Mouse (Mus musculus): ENCODE data around the gene S100a8.

Gene S100a8

DNA sequence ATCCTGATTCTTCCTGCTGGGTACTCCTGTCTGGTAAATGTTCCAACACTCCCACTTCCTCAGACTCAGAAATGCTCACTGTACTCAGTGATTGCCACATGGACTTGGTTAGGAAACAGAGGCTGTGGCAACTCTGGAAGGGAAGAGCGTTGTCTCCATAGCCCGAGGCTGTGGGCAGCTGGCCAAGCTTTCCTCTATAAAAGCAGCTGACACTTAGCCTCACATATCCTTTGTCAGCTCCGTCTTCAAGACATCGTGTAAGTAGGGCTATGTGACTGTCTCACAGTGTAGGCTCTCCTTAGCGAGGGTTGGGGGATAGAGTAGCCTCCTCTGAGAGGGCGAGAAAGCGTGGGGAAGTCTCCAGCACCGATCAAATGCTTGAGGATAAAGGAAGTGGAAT, at the start of gene S100a8:
Gene S100a8, plus strand, starts transcription at position 133 of the 400 bp plus-strand sequence.
- no peak for DNase-seq (ENCODE audit: low spot score)

GRCm38 (mm10) chr3:90621552-90621951, 47.2 kb upstream of the S100a8 start:
- DNase-seq (ENCODE audit: low spot score): no peak

DNA sequence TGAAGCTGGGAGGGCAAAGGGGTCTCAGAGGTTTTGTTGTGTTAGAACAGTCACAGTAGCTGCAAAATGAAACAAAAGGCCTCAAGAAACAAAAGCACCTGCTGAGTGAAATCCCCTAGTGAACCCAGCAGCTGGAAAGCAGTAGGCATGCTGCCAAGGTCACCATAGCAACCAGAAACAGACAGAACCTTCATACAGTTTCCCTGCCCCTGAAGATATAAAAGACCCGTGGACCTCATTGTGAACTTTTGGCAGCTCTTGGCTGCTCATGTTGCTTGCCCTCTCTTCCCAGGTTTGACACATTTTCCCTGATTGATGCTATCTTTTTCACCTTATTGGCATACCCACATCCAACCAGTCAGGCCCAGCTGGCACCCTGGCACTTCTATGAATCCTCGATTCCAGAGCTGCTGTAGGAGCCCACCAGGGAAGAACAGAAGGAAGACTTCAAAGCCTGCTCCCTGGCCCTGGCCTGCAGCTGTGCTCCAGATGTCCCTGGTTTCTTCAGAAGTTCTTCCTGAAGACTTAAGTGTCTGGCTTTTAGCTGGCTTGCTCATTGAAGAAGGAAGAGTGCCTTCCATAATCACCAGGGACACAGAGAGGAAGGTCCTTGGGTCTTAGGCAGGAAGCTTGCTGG, 45.2 kb upstream of the S100a8 start:
- no peak for DNase-seq (ENCODE audit: low spot score)

- no peak for DNase-seq (ENCODE audit: low spot score)
Measured at GRCm38 (mm10) chr3:90625496-90625895, 43.3 kb upstream of the S100a8 start.

DNA sequence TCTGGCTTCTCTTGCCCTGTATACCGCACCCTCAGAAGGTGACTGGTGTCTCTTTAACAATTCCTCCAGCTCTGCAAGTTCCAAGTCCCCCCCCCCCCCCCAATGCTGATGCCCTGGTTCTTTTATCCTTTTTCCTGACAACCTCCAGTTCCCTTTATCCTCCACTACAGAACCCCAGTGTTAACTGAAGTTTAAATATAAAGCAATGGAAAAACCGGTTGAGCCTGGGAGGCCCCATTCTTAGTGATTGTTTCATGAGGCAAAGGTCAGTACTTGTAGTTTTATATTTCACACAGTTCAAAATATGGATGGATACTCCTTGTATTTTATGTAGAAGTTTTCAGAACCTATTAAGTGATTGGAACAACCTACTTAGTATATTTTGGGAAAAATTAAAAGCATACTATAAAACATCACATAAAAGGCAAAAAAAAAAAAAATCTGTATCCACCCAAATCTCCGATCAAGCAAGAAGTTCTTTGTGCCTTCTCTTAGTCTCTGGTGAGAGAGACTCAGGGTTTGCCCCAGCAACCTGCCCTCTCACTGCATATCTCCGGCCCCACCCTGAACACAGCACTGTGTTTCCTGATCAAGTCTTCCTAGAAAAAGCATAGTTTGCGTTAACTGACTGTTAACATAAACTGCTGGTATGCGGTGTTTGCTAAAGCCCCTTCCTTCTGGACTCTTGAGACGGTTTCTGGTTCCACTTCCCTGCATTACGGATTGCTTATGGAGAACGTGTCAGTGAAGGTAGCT, 42.3 kb upstream of the S100a8 start:
- DNase-seq (ENCODE audit: low spot score): no peak

GRCm38 (mm10) chr3:90627366-90627765, 41.4 kb upstream of the S100a8 start:
- no peak for DNase-seq (ENCODE audit: low spot score)

DNA sequence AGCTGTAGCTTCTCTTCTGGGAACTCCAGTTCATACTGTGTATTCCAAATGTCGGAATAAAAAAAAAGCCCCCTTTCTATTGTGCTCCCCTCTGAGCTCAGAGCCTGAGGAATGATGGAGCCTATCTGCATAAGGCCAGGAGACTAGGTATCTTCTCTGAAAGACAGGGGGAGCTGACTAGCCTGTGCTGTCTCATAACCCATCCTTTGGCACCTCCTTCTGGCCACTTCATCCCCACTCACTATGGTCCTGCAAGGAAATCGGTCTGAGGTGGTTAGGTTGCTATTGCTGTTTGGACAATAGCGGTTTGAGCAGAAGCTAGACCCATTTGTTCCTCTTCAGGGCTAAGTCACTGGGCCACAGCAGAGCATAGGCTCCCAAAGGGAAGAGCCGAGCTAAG, 41.0 kb upstream of the S100a8 start:
- DNase-seq (ENCODE audit: low spot score): no peak

DNA sequence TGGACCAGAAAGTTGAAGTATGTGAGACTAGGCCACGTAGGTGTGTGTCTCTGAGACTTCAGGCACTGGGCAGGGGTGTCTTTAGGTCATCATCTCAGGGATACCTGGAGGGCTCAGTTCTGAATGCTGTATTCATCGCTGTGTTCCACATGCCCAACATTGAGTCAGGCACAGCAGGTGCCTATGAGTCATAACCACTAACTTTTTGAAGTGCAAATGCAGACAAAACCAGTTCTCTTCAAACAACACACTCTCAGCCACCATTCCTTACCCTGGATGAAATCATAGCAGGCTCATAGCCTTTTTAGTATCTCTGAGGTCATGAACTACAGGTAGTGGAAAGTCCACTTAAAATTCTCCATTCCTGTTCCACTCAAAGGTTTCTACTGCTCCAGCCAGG, 39.5 kb upstream of the S100a8 start:
- DNase-seq (ENCODE audit: low spot score): no peak

DNA sequence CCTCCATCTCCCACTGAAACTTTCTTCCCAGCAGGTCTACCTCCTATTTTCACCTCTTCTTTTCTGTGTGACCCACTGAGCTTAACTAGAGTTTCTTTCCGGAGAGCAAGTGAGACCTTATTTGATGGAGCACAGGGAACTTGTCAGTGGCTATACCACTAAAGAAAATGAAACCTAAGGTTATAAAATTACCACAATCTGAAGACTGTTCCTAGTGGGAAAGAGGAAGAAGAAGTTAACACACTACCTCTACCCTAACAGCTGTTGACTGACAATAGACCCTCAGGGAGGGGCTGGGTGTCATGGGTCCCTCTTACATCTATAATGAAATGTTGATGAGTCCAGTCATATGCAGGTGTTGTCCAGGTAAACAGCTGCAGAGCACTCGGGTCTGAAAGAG, 36.8 kb upstream of the S100a8 start:
- no peak for DNase-seq (ENCODE audit: low spot score)

DNA sequence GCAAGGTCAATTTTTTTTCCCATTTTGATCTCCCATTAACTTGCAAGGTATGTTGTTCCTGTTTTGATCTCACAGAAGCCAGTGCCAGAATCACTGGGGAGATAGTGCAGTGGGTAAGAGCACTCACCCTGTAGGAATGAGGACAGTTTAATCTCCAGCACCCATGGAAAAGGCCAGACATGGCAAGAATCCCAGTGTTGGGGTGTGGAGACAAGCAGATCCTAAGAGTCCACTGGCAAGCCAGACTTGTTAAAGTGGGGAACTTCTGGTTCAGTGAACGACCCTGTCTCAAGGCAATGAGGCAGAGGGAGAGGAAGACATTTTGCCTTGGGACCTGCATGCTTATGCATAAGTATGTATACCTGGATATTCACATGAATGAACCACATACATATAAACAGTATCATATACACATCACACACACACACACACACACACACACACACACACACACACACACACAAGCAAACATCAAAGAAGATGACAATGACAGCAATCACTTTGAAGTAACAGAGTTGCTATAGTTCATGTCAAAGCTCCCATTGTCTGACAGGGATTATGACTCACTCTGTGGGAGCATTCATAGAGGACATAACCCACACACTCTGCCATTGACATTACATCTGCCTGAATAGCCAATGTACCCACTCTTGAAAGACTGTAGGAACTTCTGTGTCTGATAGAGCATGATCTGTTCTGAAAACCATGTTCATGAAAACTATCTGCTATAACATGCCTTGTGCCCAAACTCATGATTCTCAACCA, 30.1 kb upstream of the S100a8 start:
- no peak for DNase-seq (ENCODE audit: low spot score)

GRCm38 (mm10) chr3:90639511-90640154, 29.1 kb upstream of the S100a8 start:
- no peak for DNase-seq (ENCODE audit: low spot score)

DNA sequence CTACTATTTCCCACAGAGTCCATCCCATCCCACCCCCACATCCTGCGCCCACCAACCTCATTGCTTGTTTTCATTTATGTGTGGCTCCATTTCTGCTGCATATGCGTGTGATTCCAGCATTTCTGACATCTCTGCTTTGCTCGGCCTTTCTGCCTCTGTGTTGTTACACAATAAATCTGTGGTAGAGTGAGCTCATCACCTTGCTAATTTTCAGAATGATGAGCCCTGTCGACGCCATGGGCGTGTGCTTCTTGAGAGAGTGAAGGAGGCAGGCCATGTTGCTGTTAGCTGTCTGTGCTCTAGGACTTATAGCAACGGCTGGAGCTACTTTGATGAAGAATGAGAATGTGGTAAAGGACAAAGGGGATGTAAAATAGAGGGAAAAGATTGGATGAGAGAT, 27.8 kb upstream of the S100a8 start:
- no peak for DNase-seq (ENCODE audit: low spot score)

- no peak for DNase-seq (ENCODE audit: low spot score)
Measured at GRCm38 (mm10) chr3:90644220-90644619, 24.6 kb upstream of the S100a8 start.

- DNase-seq (ENCODE audit: low spot score): no peak
Measured at GRCm38 (mm10) chr3:90647291-90647690, 21.5 kb upstream of the S100a8 start.

- DNase-seq (ENCODE audit: low spot score): no peak
Measured at GRCm38 (mm10) chr3:90648981-90649380, 19.8 kb upstream of the S100a8 start.

DNA sequence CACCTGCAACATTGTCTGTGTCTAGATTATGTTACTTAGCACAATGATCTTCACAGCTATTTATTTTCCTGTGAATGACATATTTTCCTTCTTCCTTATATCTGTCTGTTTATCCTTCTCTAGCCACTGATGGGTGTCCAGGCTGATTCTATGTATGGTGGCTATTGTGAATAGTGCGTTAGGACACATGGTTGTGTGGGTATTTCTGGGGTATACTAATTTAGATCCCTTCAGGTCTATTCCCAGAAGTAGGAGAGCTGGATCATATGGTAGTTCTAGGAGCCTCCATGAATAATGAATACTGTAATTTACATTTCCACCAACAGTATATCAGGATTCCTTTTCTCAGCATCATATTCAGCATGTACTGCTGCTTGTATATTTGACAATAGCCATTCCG, 18.9 kb upstream of the S100a8 start:
- no peak for DNase-seq (ENCODE audit: low spot score)

GRCm38 (mm10) chr3:90652878-90653508, 15.8 kb upstream of the S100a8 start:
- peak; percentile 35 for DNase-seq (ENCODE audit: low spot score)

DNA sequence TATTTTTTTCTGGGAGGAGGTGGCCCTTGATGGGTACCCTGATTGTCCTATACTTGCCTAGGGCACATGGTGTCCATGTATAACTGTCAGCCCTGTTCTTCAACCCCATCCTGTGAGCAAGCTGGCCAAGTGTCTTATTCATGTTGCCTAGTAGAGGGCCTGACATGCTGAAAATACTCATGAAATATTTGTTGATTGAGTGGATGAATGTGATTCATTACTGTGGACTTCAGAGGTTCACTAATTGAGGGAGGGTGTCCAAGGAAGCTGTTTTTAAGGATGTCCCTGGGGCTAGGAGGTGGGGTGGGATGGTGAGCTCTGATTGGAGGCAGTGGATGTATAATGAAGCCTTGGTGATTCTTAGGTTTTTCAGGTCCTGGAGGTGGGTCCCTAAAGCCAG, 15.1 kb upstream of the S100a8 start, which contains the start of gene S100a7a:
Gene S100a7a, plus strand, starts transcription at position 301 of the 400 bp plus-strand sequence.
- no peak for DNase-seq (ENCODE audit: low spot score)

GRCm38 (mm10) chr3:90657405-90657804, 11.4 kb upstream of the S100a8 start:
- DNase-seq (ENCODE audit: low spot score): no peak

GRCm38 (mm10) chr3:90659364-90660044, 9.3 kb upstream of the S100a8 start:
- DNase-seq (ENCODE audit: low spot score): no peak

DNA sequence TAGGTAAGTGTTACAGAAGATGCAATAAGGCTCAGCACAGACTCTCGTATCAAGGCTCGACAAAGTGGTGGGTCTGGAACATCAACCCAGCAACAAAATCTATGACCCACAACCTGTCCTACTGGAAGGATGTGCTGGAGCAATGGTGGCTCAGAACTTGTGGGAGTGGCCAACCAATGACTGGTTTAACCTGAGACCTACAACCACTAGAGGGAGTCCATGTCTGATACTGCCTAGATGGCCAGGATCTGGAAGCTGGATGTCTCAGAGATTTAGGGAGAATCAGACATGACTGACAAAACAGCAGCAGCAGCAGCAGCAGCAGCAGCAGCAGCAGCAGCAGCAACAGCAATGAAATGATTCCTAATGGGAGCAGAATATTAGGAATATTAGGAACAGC, 4.6 kb upstream of the S100a8 start:
- DNase-seq (ENCODE audit: low spot score): no peak

Data from urinary bladder, postnatal 10 days (tissue).